Mouse (Mus musculus) embryonic facial prominence, embryonic 14.5 days (tissue): ENCODE results near the gene Irak2. TPM values are rescaled to one million over a fixed set of nuclear protein-coding genes. Genes with fewer than 3 reads are reported as not detected.
A peak's percentile ranks its signal among the peaks of the same experiment; 100 is the strongest.
"Not testable (repeated sequence)": the region's sequence is repeated elsewhere in the genome, so short reads cannot be mapped to it uniquely, and the experiment has no call there.

Experiments used
- ATAC-seq: fragments of 200-750 bp; cut with Nextera tagmentation; 2 replicates; pipeline ENCODE4 v1.8.0; 2017; ENCODE audit warnings: low read depth, moderate number of reproducible peaks, moderate TSS enrichment
- DNase-seq: peaks from one replicate; pipeline ENCODE4 v3.0.0-alpha.2; 2015; ENCODE audit warnings: low spot score
- H3K27ac ChIP-seq: fragments of 300-500 bp; sonication (generic); replicated peaks from 2 replicates; pipeline ENCODE4 v1.5.1; 2014; ENCODE audit warnings: low read depth, mild to moderate bottlenecking, low read length, moderate library complexity
- H3K27me3 ChIP-seq: fragments of 300-500 bp; sonication (generic); replicated peaks from 2 replicates; pipeline ENCODE4 v1.6.1; 2014; ENCODE audit warnings: low read length; ENCODE audit not compliant: control insufficient read depth, insufficient read depth
- H3K36me3 ChIP-seq: fragments of 300-500 bp; sonication (generic); 2 replicates; pipeline ENCODE4 v1.6.1; 2014; ENCODE audit warnings: low read length, mixed read lengths; ENCODE audit not compliant: control insufficient read depth, insufficient read depth
- H3K4me1 ChIP-seq: fragments of 300-500 bp; sonication (generic); 2 replicates; pipeline ENCODE4 v1.6.1; 2014; ENCODE audit warnings: antibody characterized with exemption, low read length; ENCODE audit not compliant: control insufficient read depth, insufficient read depth
- H3K4me2 ChIP-seq: fragments of 300-500 bp; sonication (generic); 2 replicates; pipeline ENCODE4 v1.6.1; 2014; ENCODE audit warnings: low read depth, mild to moderate bottlenecking, low read length, moderate library complexity, mixed read lengths
- H3K4me3 ChIP-seq: fragments of 300-500 bp; sonication (generic); 2 replicates; pipeline ENCODE4 v1.5.1; 2014; ENCODE audit warnings: low read depth, mild to moderate bottlenecking, low read length
- H3K9ac ChIP-seq: fragments of 300-500 bp; sonication (generic); 2 replicates; pipeline ENCODE4 v1.6.1; 2014; ENCODE audit warnings: low read depth, mild to moderate bottlenecking, low read length, moderate library complexity, mixed read lengths
- H3K9me3 ChIP-seq: fragments of 300-500 bp; sonication (generic); 2 replicates; pipeline ENCODE4 v1.6.1; 2016; ENCODE audit warnings: low read length; ENCODE audit not compliant: control insufficient read depth
- WGBS: fragments of 180-500 bp; shearing (Covaris S2); extraction: QIAGEN DNeasy Blood & Tissue Kit; methylation state at CpG from one replicate; pipeline ENCODE4 v1.1.7; 2014; 5-methylcytosine and 5-hydroxymethylcytosine counted together
- polyA plus RNA-seq: library from polyadenylated mRNA; unstranded; fragments of >200 nt; fragmentation: Nextera tagmentation; extraction: Ambion mirVana; gene quantifications from 2 replicates; pipeline ENCODE4 v1.2.1, GENCODE M21; 2014

The Irak2 gene
- polyA plus RNA-seq, 1 experiment from 2014 or later: 2.2 TPM

- Histone ChIP-seq H3K9ac (no peak overlapping the region), H3K27ac (no peak overlapping the region), H3K4me3 (no peak overlapping the region), H3K36me3 (no peaks in the 10 kb centered on the region), H3K4me2 (no peak overlapping the region), H3K9me3 (no peaks in the 10 kb centered on the region), H3K27me3 (no peaks in the 10 kb centered on the region), H3K4me1 (peaks cover 22% of the 10 kb centered on the region)
- DNase-seq (no peak), ATAC-seq (no peak)
- WGBS: 85% methylated on average over 5 of the region's 5 CpGs
These were observed 55.1 kb downstream of the Irak2 start for GRCm38 (mm10) chr6:113693377-113693776.

GRCm38 (mm10) chr6:113695203-113695602, 56.9 kb downstream of the Irak2 start:
- H3K9ac ChIP-seq: no peak overlapping the region
- no peak overlapping the region for H3K27ac ChIP-seq
- no peaks in the 10 kb centered on the region for H3K9me3 ChIP-seq
- ATAC-seq (no peak), DNase-seq (no peak)
- WGBS: 69% methylated on average over 1 of the region's 1 CpGs
- no peak overlapping the region for H3K4me3 ChIP-seq
- no peak overlapping the region for H3K4me2 ChIP-seq
- H3K4me1 ChIP-seq: peaks cover 26% of the 10 kb centered on the region
- peaks cover 8% of the 10 kb centered on the region; the same call in 1 of the 2 replicates for H3K36me3 ChIP-seq
- no peaks in the 10 kb centered on the region for H3K27me3 ChIP-seq

GRCm38 (mm10) chr6:113695766-113696355, 57.6 kb downstream of the Irak2 start:
- Histone ChIP-seq H3K9me3 (no peaks in the 10 kb centered on the region), H3K4me1 (peaks cover 20% of the 10 kb centered on the region), H3K36me3 (peaks cover 13% of the 10 kb centered on the region; the same call in 1 of the 2 replicates), H3K27ac (peak overlapping the region; percentile 84), H3K4me3 (peak overlapping the region; percentile 90), H3K9ac (peak overlapping the region; percentile 61), H3K27me3 (no peaks in the 10 kb centered on the region), H3K4me2 (peak overlapping the region; percentile 96)
- DNase-seq (no peak), ATAC-seq (no peak)
- WGBS: 63% methylated on average over 4 of the region's 4 CpGs

- under 1% methylated on average over 46 of the region's 58 CpGs for WGBS
These were observed 58.4 kb downstream of the Irak2 start, which contains the start of gene Tatdn2 for GRCm38 (mm10) chr6:113696582-113697221. Gene Tatdn2, plus strand, starts transcription at chr6:113697050.

GRCm38 (mm10) chr6:113697222-113698205, 59.2 kb downstream of the Irak2 start:
- Histone ChIP-seq H3K9me3 (no peaks in the 10 kb centered on the region), H3K27me3 (no peaks in the 10 kb centered on the region), H3K36me3 (peaks cover 29% of the 10 kb centered on the region), H3K4me2 (peak overlapping the region; percentile 96), H3K4me1 (peaks cover 18% of the 10 kb centered on the region), H3K27ac (peak overlapping the region; percentile 87), H3K4me3 (peak overlapping the region; percentile 90), H3K9ac (peak overlapping the region; percentile 84)
- under 1% methylated on average over 31 of the region's 113 CpGs for WGBS
- ATAC-seq (peak; percentile 62; the same call in 1 of the 2 replicates), DNase-seq (peak; percentile 35)

More at GRCm38 (mm10) chr6:113696582-113697221, 58.4 kb downstream of the Irak2 start, which contains the start of gene Tatdn2:
- Histone ChIP-seq H3K4me2 (peak within 1 kb of the TSS; percentile 96), H3K9ac (peak within 1 kb of the TSS; percentile 84), H3K9me3 (no peaks in the 10 kb centered on the region), H3K4me3 (peak within 1 kb of the TSS; percentile 90), H3K27ac (peak within 1 kb of the TSS; percentile 87), H3K27me3 (no peaks in the 10 kb centered on the region), H3K4me1 (peaks cover 18% of the 10 kb centered on the region), H3K36me3 (peaks cover 21% of the 10 kb centered on the region)
- ATAC-seq (peak; percentile 100), DNase-seq (peak; percentile 99)

- peaks cover 90% of the 10 kb centered on the region for H3K36me3 ChIP-seq
- DNase-seq (no peak), ATAC-seq (no peak)
- no peaks in the 10 kb centered on the region for H3K9me3 ChIP-seq
- H3K27me3 ChIP-seq: no peaks in the 10 kb centered on the region
- no peak overlapping the region for H3K9ac ChIP-seq
- no peaks in the 10 kb centered on the region for H3K4me1 ChIP-seq
- no peak overlapping the region for H3K27ac ChIP-seq
- H3K4me2 ChIP-seq: no peak overlapping the region
- 93% methylated on average over 3 of the region's 3 CpGs for WGBS
- H3K4me3 ChIP-seq: no peak overlapping the region
These were observed 74.5 kb downstream of the Irak2 start for GRCm38 (mm10) chr6:113712718-113713117.

GRCm38 (mm10) chr6:113713389-113713788, 75.1 kb downstream of the Irak2 start:
- H3K9me3 ChIP-seq, H3K9ac ChIP-seq, H3K4me1 ChIP-seq, ATAC-seq, H3K4me3 ChIP-seq, H3K27ac ChIP-seq, H3K27me3 ChIP-seq, H3K4me2 ChIP-seq, DNase-seq: not testable (repeated sequence)
- H3K36me3 ChIP-seq: peaks cover 84% of the 10 kb centered on the region
- WGBS: 91% methylated on average over 5 of the region's 5 CpGs

- WGBS: 88% methylated on average over 2 of the region's 2 CpGs
- Histone ChIP-seq H3K27ac (no peak overlapping the region), H3K4me2 (no peak overlapping the region), H3K4me1 (no peaks in the 10 kb centered on the region), H3K4me3 (no peak overlapping the region), H3K27me3 (no peaks in the 10 kb centered on the region), H3K9ac (no peak overlapping the region), H3K9me3 (no peaks in the 10 kb centered on the region), H3K36me3 (peaks cover 81% of the 10 kb centered on the region)
- no peak for ATAC-seq
- DNase-seq: no peak
These were observed 76.0 kb downstream of the Irak2 start for GRCm38 (mm10) chr6:113714276-113714675.
